Mouse (Mus musculus) spleen, adult 12 weeks (tissue): ENCODE results near the gene Pdia6.
A peak's percentile ranks its signal among the peaks of the same experiment; 100 is the strongest.

Source experiments
- DNase-seq: peaks from one replicate; pipeline ENCODE4 v3.0.0; 2022; ENCODE audit warnings: low spot score

Pdia6 gene

GRCm38 (mm10) chr12:17264826-17265225, 1.5 kb upstream of the Pdia6 start:
- DNase-seq: no peak

GRCm38 (mm10) chr12:17266673-17266990, 287 bp downstream of the Pdia6 start:
- DNase-seq: peak; percentile 5

- DNase-seq: no peak
Observed at GRCm38 (mm10) chr12:17267316-17267715, 971 bp downstream of the Pdia6 start.

- peak; percentile 29 for DNase-seq
Observed at GRCm38 (mm10) chr12:17271272-17271671, 4.9 kb downstream of the Pdia6 start.

GRCm38 (mm10) chr12:17273841-17274240, 7.5 kb downstream of the Pdia6 start:
- no peak for DNase-seq

- no peak for DNase-seq
Observed at GRCm38 (mm10) chr12:17288496-17288895, 22.2 kb downstream of the Pdia6 start.

- no peak for DNase-seq
Observed at GRCm38 (mm10) chr12:17289060-17289459, 22.7 kb downstream of the Pdia6 start.

GRCm38 (mm10) chr12:17289913-17290312, 23.6 kb downstream of the Pdia6 start:
- no peak for DNase-seq

- no peak for DNase-seq
Observed at GRCm38 (mm10) chr12:17290569-17290968, 24.2 kb downstream of the Pdia6 start.

- DNase-seq: no peak
Observed at GRCm38 (mm10) chr12:17296899-17297298, 30.6 kb downstream of the Pdia6 start.

- no peak for DNase-seq
Observed at GRCm38 (mm10) chr12:17299902-17300301, 33.6 kb downstream of the Pdia6 start.

GRCm38 (mm10) chr12:17305445-17305844, 39.1 kb downstream of the Pdia6 start:
- DNase-seq: no peak

GRCm38 (mm10) chr12:17308246-17308645, 41.9 kb downstream of the Pdia6 start:
- no peak for DNase-seq

- no peak for DNase-seq
Observed at GRCm38 (mm10) chr12:17310852-17311839, 44.8 kb downstream of the Pdia6 start.

GRCm38 (mm10) chr12:17316096-17316495, 49.8 kb downstream of the Pdia6 start:
- DNase-seq: no peak

GRCm38 (mm10) chr12:17317970-17318369, 51.6 kb downstream of the Pdia6 start:
- no peak for DNase-seq

- no peak for DNase-seq
Observed at GRCm38 (mm10) chr12:17318453-17318852, 52.1 kb downstream of the Pdia6 start.

- no peak for DNase-seq
Observed at GRCm38 (mm10) chr12:17324549-17325470, 58.5 kb downstream of the Pdia6 start.

GRCm38 (mm10) chr12:17329259-17329658, 62.9 kb downstream of the Pdia6 start, which contains the start of gene Atp6v1c2:
Gene Atp6v1c2 (minus strand): TSS chr12:17329359.
- no peak for DNase-seq

- DNase-seq: no peak
Observed at GRCm38 (mm10) chr12:17333459-17333858, 67.1 kb downstream of the Pdia6 start.
